Mouse (Mus musculus) megakaryocyte, embryonic 14.5 days (primary cell): ENCODE results near the gene Tctn1.

Experiments used
- FLI1 ChIP-seq: IDR thresholded peaks from 2 replicates; pipeline ENCODE4 v1.6.1; 2012; ENCODE audit warnings: low read length, inconsistent platforms, mixed read lengths
- GATA1 ChIP-seq: IDR thresholded peaks from 3 replicates; pipeline ENCODE4 v1.6.1; 2012; ENCODE audit warnings: mixed read lengths, low read length, inconsistent platforms, borderline replicate concordance

GRCm38 (mm10) chr5:122233695-122234094 is 30.6 kb downstream of the Tctn1 start:
- TF ChIP-seq GATA1, result no peak
- no peak for TF ChIP-seq FLI1
